Mouse (Mus musculus) ES-E14 (cell line): Measurements from ENCODE around the gene Arnt2. TPM values are rescaled to one million over a fixed set of nuclear protein-coding genes. Genes with fewer than 3 reads are reported as not detected.

Experiments
- DNase-seq: peaks from one replicate; pipeline ENCODE4 v3.0.0-alpha.2; 2013; ENCODE audit warnings: low read depth, low spot score
- H3K27ac ChIP-seq: 2 replicates; pipeline ENCODE4 v1.5.1; 2012; ENCODE audit warnings: low read depth, mild to moderate bottlenecking, low read length, moderate library complexity, mixed read lengths; ENCODE audit not compliant: poor library complexity, insufficient read depth, severe bottlenecking
- H3K36me3 ChIP-seq: 2 replicates; pipeline ENCODE4 v1.6.1; 2012; ENCODE audit warnings: mild to moderate bottlenecking, low read length, moderate library complexity, mixed read lengths; ENCODE audit not compliant: control insufficient read depth, poor library complexity, insufficient read depth, severe bottlenecking
- H3K4me1 ChIP-seq, 2 experiments: fragments of 150-350 bp in 1 of 2; sonication (generic) in 1 of 2; 2 replicates each; pipeline ENCODE4 v1.6.1; 2012; ENCODE audit warnings: low read length in 2 of 2, mild to moderate bottlenecking in 1 of 2, mixed read lengths in 1 of 2; ENCODE audit not compliant: control insufficient read depth in 2 of 2, insufficient read depth in 2 of 2, poor library complexity in 1 of 2
- H3K4me3 ChIP-seq, 2 experiments: fragments of 150-350 bp in 1 of 2; sonication (generic) in 1 of 2; 2 replicates each; pipeline ENCODE4 v1.5.1; 2012; ENCODE audit warnings: low read length in 2 of 2, low read depth in 1 of 2, mild to moderate bottlenecking in 1 of 2, mixed read lengths in 1 of 2; ENCODE audit not compliant: insufficient read depth in 1 of 2, poor library complexity in 1 of 2, severe bottlenecking in 1 of 2
- H3K9ac ChIP-seq: 2 replicates; pipeline ENCODE4 v1.6.1; 2012; ENCODE audit warnings: low read depth, mild to moderate bottlenecking, low read length, mixed read lengths; ENCODE audit not compliant: poor library complexity, insufficient read depth, severe bottlenecking
- H3K9me3 ChIP-seq: fragments of 150-350 bp; sonication (generic); 2 replicates; pipeline ENCODE4 v1.6.1; 2012; ENCODE audit warnings: low read depth, mild to moderate bottlenecking, low read length; ENCODE audit not compliant: control insufficient read depth, insufficient read depth
- CHD2 ChIP-seq: IDR thresholded peaks from 2 replicates; pipeline ENCODE4 v1.6.1; 2014; ENCODE audit warnings: mild to moderate bottlenecking, low read depth, low read length, inconsistent platforms
- HCFC1 ChIP-seq: IDR thresholded peaks from 2 replicates; pipeline ENCODE4 v1.6.1; 2012; ENCODE audit warnings: low read length, inconsistent platforms, borderline replicate concordance; ENCODE audit not compliant: insufficient read depth
- MAFK ChIP-seq: IDR thresholded peaks from 2 replicates; pipeline ENCODE4 v1.6.1; 2014; ENCODE audit warnings: mild to moderate bottlenecking, low read depth, low read length, inconsistent platforms; ENCODE audit not compliant: insufficient read depth
- ZC3H11A ChIP-seq: IDR thresholded peaks from 2 replicates; pipeline ENCODE4 v1.6.1; 2012; ENCODE audit warnings: low read depth, mild to moderate bottlenecking, inconsistent platforms, low read length, borderline replicate concordance
- ZNF384 ChIP-seq: IDR thresholded peaks from 2 replicates; pipeline ENCODE4 v1.6.1; 2012; ENCODE audit warnings: low read depth, low read length, inconsistent platforms
- in situ Hi-C, 2 experiments: fragments of 600-800 bp; cut with MboI; formaldehyde crosslinking; loops; one replicate each; pipeline ENCODE4 v1.15.1; 2025; ENCODE audit warnings: low sequenced_read_pairs in 2 of 2, inconsistent platforms in 1 of 2; ENCODE audit not compliant: unreplicated experiment in 2 of 2
- total RNA-seq: library from RNA; depleted of rRNA; stranded (reverse); fragments of 300-350 nt; gene quantifications from 2 replicates; pipeline ENCODE4 v1.2.3, GENCODE M21; 2012

Arnt2 gene
- total RNA-seq, 1 experiment, result 2.8 TPM

DNA sequence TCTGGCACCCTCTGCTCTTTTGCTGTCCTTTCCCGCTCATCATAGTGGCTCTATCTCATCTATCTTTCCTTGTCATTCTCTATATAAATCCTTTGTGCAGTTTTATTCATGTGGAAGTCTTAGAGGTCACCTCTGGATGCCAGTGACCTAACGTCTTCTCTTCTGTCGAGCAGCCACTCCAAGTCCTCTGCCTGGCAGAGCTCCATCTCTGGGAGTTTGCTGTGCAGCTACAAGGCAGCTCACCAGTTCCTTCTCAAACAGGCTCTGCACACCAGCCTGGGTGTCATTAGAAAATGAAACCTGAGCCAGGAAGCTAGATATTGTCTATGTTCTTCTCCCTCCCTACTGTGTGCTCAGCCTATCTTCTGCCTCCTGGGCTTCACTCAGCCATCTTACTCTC, 98.4 kb downstream of the Arnt2 start:
- Histone ChIP-seq H3K4me1 (no peaks in the 10 kb centered on the region), H3K36me3 (no peaks in the 10 kb centered on the region), H3K9ac (no peak overlapping the region), H3K27ac (no peak overlapping the region), H3K4me3 (no peak overlapping the region), H3K9me3 (no peaks in the 10 kb centered on the region)
- in situ Hi-C loops, result no loop called here
- TF ChIP-seq ZNF384 (no peak), ZC3H11A (no peak), MAFK (no peak), HCFC1 (no peak), CHD2 (no peak)
- DNase-seq, result no peak

DNA sequence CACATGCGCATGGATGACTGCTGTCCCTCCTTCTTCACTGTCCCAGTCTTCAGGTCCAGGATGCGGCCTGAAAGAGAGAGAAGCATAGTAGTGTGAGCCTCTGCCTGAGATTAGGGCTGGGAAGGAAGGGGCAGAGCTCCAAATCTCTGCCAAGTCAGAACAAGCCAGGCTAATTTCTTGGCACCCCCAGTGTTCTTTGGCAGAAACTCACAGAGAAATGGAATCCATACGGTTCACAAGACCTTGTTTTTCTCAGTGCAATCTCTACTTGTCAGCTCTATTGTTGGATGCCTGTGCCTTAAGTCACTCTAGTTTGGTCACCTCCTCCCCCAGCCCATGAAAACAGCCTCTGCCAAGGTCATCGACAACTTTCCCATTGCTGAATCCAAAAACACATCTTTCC, 99.1 kb downstream of the Arnt2 start:
- in situ Hi-C loops, result no loop called here
- no peak for DNase-seq
- H3K4me3 ChIP-seq, result no peak overlapping the region

DNA sequence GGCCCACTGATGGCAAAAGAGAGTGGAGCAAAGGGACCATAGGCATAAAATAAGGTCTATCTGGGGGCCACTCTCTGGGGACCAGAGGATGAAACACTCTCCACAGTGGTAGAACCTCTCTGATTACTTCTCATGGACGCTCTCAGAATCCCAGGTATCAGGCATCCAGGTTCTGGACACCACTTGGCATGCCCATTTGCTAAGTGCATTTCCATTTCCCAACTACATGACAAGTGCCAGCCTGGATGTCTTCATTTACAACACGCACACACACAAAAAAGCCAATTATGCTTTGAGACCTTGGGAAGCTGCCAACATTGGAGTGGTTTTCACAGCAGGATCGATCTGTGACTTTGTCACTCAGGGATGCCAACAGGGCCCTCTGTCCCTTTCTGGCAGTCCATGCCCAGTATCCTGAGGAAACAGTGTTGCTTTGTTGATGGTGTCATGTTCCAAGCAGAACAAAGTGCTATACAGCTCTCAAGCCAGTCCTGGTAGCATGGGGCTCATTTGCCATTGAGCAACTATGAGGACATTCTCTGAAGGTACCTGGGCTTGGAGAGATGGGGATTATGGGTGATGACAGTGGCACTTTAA, 102.5 kb downstream of the Arnt2 start:
- H3K9me3 ChIP-seq, result no peaks in the 10 kb centered on the region
- H3K36me3 ChIP-seq, result no peaks in the 10 kb centered on the region
- no peak overlapping the region for H3K4me3 ChIP-seq
- in situ Hi-C loops, result no loop called here
- TF ChIP-seq ZC3H11A (no peak), CHD2 (no peak), MAFK (no peak), HCFC1 (no peak), ZNF384 (no peak)
- no peaks in the 10 kb centered on the region for H3K4me1 ChIP-seq
- no peak for DNase-seq
- H3K27ac ChIP-seq, result no peak overlapping the region
- no peak overlapping the region for H3K9ac ChIP-seq

More for the DNA sequence above, 99.1 kb downstream of the Arnt2 start:
- no peak overlapping the region for H3K9ac ChIP-seq
- H3K36me3 ChIP-seq, result no peaks in the 10 kb centered on the region
- no peak overlapping the region for H3K27ac ChIP-seq
- H3K9me3 ChIP-seq, result no peaks in the 10 kb centered on the region
- TF ChIP-seq HCFC1 (no peak), MAFK (no peak), ZNF384 (no peak), ZC3H11A (no peak), CHD2 (no peak)
- H3K4me1 ChIP-seq, result no peaks in the 10 kb centered on the region

DNA sequence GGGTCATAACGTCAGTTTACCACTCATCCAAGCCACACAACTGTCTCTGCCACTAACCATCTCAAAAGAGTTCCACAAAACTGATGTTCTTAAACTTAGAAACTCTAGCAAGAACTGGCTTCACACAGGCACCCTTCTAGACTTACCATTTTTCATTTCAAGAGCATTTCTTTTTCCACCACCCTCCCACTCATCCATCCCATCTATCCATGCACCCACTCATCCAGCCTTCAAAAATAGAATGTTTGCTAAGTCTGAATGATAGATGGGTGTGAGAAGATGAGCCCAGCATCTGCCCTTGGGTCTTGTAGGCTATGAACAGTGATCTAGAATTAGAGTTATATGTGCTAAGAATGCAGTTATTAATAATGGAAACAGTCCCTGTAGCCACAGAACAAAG, 109.7 kb downstream of the Arnt2 start:
- Histone ChIP-seq H3K4me1 (no peaks in the 10 kb centered on the region), H3K4me3 (no peak overlapping the region), H3K9ac (no peak overlapping the region), H3K27ac (no peak overlapping the region), H3K36me3 (no peaks in the 10 kb centered on the region), H3K9me3 (no peaks in the 10 kb centered on the region)
- no peak for DNase-seq
- in situ Hi-C loops, result no loop called here
- TF ChIP-seq CHD2 (no peak), HCFC1 (no peak), MAFK (no peak), ZC3H11A (no peak), ZNF384 (no peak)
